Mouse (Mus musculus) heart, embryonic 14.5 days (tissue): Measurements from ENCODE around the gene Trim26. TPM values are rescaled to one million over a fixed set of nuclear protein-coding genes. Genes with fewer than 3 reads are reported as not detected.

ENCODE experiments used
- ATAC-seq: fragments of 200-750 bp; cut with Nextera tagmentation; 2 replicates; pipeline ENCODE4 v1.8.0; 2017; ENCODE audit warnings: low read depth, moderate TSS enrichment; ENCODE audit not compliant: insufficient number of reproducible peaks, insufficient read depth, low FRiP score
- H3K27ac ChIP-seq, 2 experiments: fragments of 200-500 bp in 1 of 2; fragments of 300-500 bp in 1 of 2; sonication (generic) in 1 of 2; replicated peaks in 1 of 2; 2 replicates each; pipeline ENCODE4 v1.5.1; 2012 to 2014; ENCODE audit warnings: low read depth in 2 of 2, low read length in 2 of 2, control low read depth in 1 of 2, mild to moderate bottlenecking in 1 of 2, mixed read lengths in 1 of 2; ENCODE audit not compliant: control insufficient read depth in 1 of 2, insufficient read depth in 1 of 2
- H3K27me3 ChIP-seq: fragments of 300-500 bp; sonication (generic); 2 replicates; pipeline ENCODE4 v1.6.1; 2014; ENCODE audit warnings: mild to moderate bottlenecking, low read length, control low read depth; ENCODE audit not compliant: control insufficient read depth, insufficient read depth
- H3K36me3 ChIP-seq: fragments of 300-500 bp; sonication (generic); 2 replicates; pipeline ENCODE4 v1.6.1; 2014; ENCODE audit warnings: mild to moderate bottlenecking, control low read depth, low read length, mixed read lengths; ENCODE audit not compliant: control insufficient read depth, insufficient read depth
- H3K4me1 ChIP-seq, 2 experiments: fragments of 200-500 bp in 1 of 2; fragments of 300-500 bp in 1 of 2; sonication (generic) in 1 of 2; 2 replicates each; pipeline ENCODE4 v1.6.1; 2012 to 2014; ENCODE audit warnings: low read length in 2 of 2, control low read depth in 1 of 2, mixed read lengths in 1 of 2; ENCODE audit not compliant: control insufficient read depth in 2 of 2, insufficient read depth in 2 of 2
- H3K4me2 ChIP-seq: fragments of 300-500 bp; sonication (generic); 2 replicates; pipeline ENCODE4 v1.6.1; 2014; ENCODE audit warnings: mild to moderate bottlenecking, low read length
- H3K4me3 ChIP-seq, 2 experiments: fragments of 200-500 bp in 1 of 2; fragments of 300-500 bp in 1 of 2; sonication (generic) in 1 of 2; 2 replicates each; pipeline ENCODE4 v1.5.1; 2012 to 2014; ENCODE audit warnings: low read length in 2 of 2, mild to moderate bottlenecking in 2 of 2, control low read depth in 1 of 2, low read depth in 1 of 2, moderate library complexity in 1 of 2; ENCODE audit not compliant: control insufficient read depth in 1 of 2, insufficient read depth in 1 of 2
- H3K9ac ChIP-seq: fragments of 300-500 bp; sonication (generic); 2 replicates; pipeline ENCODE4 v1.6.1; 2014; ENCODE audit warnings: mild to moderate bottlenecking, low read length
- H3K9me3 ChIP-seq: fragments of 300-500 bp; sonication (generic); 2 replicates; pipeline ENCODE4 v1.6.1; 2016; ENCODE audit warnings: low read length, control low read depth; ENCODE audit not compliant: control insufficient read depth
- WGBS: fragments of 180-500 bp; shearing (Covaris S2); extraction: QIAGEN DNeasy Blood & Tissue Kit; methylation state at CpG from one replicate; pipeline ENCODE4 v1.1.7; 2014; 5-methylcytosine and 5-hydroxymethylcytosine counted together
- polyA plus RNA-seq: library from polyadenylated mRNA; unstranded; fragments of >200 nt; fragmentation: Nextera tagmentation; extraction: Ambion mirVana; gene quantifications from 2 replicates; pipeline ENCODE4 v1.2.1, GENCODE M21; 2014

Trim26 gene
- polyA plus RNA-seq, 1 experiment from 2014 or later, result 18.8 TPM

GRCm38 (mm10) chr17:36839001-36839400, 2.1 kb downstream of the Trim26 start:
- Histone ChIP-seq H3K27ac (no peak overlapping the region), H3K9me3 (no peaks in the 10 kb centered on the region), H3K4me1 (peaks cover 6 to 24% of the 10 kb centered on the region in 2 experiments; a peak in 3 of 4 replicates), H3K27me3 (no peaks in the 10 kb centered on the region), H3K4me2 (no peak overlapping the region), H3K4me3 (no peak overlapping the region), H3K36me3 (0 out of 2 replicates have a peak, but pooled peaks cover 3% of the 10 kb centered on the region), H3K9ac (no peak overlapping the region)
- ATAC-seq, result no peak
- WGBS, result 79% methylated on average over 5 of the region's 5 CpGs

GRCm38 (mm10) chr17:36839931-36840330, 3.0 kb downstream of the Trim26 start:
- peaks cover 6 to 32% of the 10 kb centered on the region in 2 experiments; a peak in 3 of 4 replicates for H3K4me1 ChIP-seq
- H3K9me3 ChIP-seq, result no peaks in the 10 kb centered on the region
- no peak overlapping the region for H3K9ac ChIP-seq
- no peak overlapping the region for H3K4me3 ChIP-seq
- no peak overlapping the region for H3K27ac ChIP-seq
- no peaks in the 10 kb centered on the region for H3K27me3 ChIP-seq
- ATAC-seq, result no peak
- 0 out of 2 replicates have a peak, but pooled peaks cover 3% of the 10 kb centered on the region for H3K36me3 ChIP-seq
- 62% methylated on average over 3 of the region's 3 CpGs for WGBS
- no peak overlapping the region for H3K4me2 ChIP-seq

- H3K4me3 ChIP-seq, result no peak overlapping the region
- H3K36me3 ChIP-seq, result 0 out of 2 replicates have a peak, but pooled peaks cover 3% of the 10 kb centered on the region
- H3K4me2 ChIP-seq, result no peak overlapping the region
- no peaks in the 10 kb centered on the region for H3K27me3 ChIP-seq
- no peaks in the 10 kb centered on the region for H3K9me3 ChIP-seq
- no peak for ATAC-seq
- no peak overlapping the region for H3K9ac ChIP-seq
- peaks cover 5 to 32% of the 10 kb centered on the region in 2 experiments; a peak in 3 of 4 replicates for H3K4me1 ChIP-seq
- no peak overlapping the region for H3K27ac ChIP-seq
Observed at GRCm38 (mm10) chr17:36840961-36841445, 4.1 kb downstream of the Trim26 start.

- no peak overlapping the region for H3K27ac ChIP-seq
- 73% methylated on average over 7 of the region's 7 CpGs for WGBS
Observed at GRCm38 (mm10) chr17:36843696-36844095, 6.8 kb downstream of the Trim26 start.

GRCm38 (mm10) chr17:36844286-36844719, 7.4 kb downstream of the Trim26 start:
- ATAC-seq, result no peak
- no peak overlapping the region for H3K27ac ChIP-seq

More at GRCm38 (mm10) chr17:36843696-36844095, 6.8 kb downstream of the Trim26 start:
- Histone ChIP-seq H3K9ac (no peak overlapping the region), H3K4me1 (peaks cover 0 to 21% of the 10 kb centered on the region in 2 experiments; a peak in 2 of 4 replicates), H3K4me3 (no peak overlapping the region), H3K27me3 (no peaks in the 10 kb centered on the region), H3K9me3 (no peaks in the 10 kb centered on the region), H3K36me3 (peaks cover 9% of the 10 kb centered on the region; the same call in 1 of the 2 replicates), H3K4me2 (no peak overlapping the region)
- no peak for ATAC-seq

GRCm38 (mm10) chr17:36844725-36845124, 7.8 kb downstream of the Trim26 start:
- H3K9ac ChIP-seq, result no peak overlapping the region
- no peak overlapping the region for H3K4me3 ChIP-seq
- peaks cover 0 to 17% of the 10 kb centered on the region in 2 experiments; a peak in 2 of 4 replicates for H3K4me1 ChIP-seq
- no peak overlapping the region for H3K27ac ChIP-seq
- H3K36me3 ChIP-seq, result peaks cover 6% of the 10 kb centered on the region; the same call in 1 of the 2 replicates
- no peaks in the 10 kb centered on the region for H3K27me3 ChIP-seq
- no peak overlapping the region for H3K4me2 ChIP-seq
- no peak for ATAC-seq
- WGBS, result 52% methylated on average over 1 of the region's 1 CpGs
- H3K9me3 ChIP-seq, result no peaks in the 10 kb centered on the region

More at GRCm38 (mm10) chr17:36844286-36844719, 7.4 kb downstream of the Trim26 start:
- H3K27me3 ChIP-seq, result no peaks in the 10 kb centered on the region
- peaks cover 0 to 17% of the 10 kb centered on the region in 2 experiments; a peak in 2 of 4 replicates for H3K4me1 ChIP-seq
- H3K9me3 ChIP-seq, result no peaks in the 10 kb centered on the region
- H3K9ac ChIP-seq, result no peak overlapping the region
- no peak overlapping the region for H3K4me3 ChIP-seq
- H3K4me2 ChIP-seq, result no peak overlapping the region
- peaks cover 6% of the 10 kb centered on the region; the same call in 1 of the 2 replicates for H3K36me3 ChIP-seq

GRCm38 (mm10) chr17:36848911-36849310, 12.0 kb downstream of the Trim26 start:
- Histone ChIP-seq H3K36me3 (peaks cover 42% of the 10 kb centered on the region), H3K4me1 (peaks cover 0 to 9% of the 10 kb centered on the region in 2 experiments; a peak in 2 of 4 replicates), H3K9me3 (no peaks in the 10 kb centered on the region), H3K27ac (no peak overlapping the region), H3K4me3 (no peak overlapping the region), H3K4me2 (no peak overlapping the region), H3K9ac (no peak overlapping the region), H3K27me3 (no peaks in the 10 kb centered on the region)
- WGBS, result 72% methylated on average over 5 of the region's 5 CpGs
- ATAC-seq, result no peak

- H3K4me1 ChIP-seq, result no peaks in the 10 kb centered on the region; a peak in 1 of 4 replicates
- H3K9me3 ChIP-seq, result no peaks in the 10 kb centered on the region
- H3K4me3 ChIP-seq, result no peak overlapping the region
- H3K36me3 ChIP-seq, result peaks cover 52% of the 10 kb centered on the region
- ATAC-seq, result no peak
- no peak overlapping the region for H3K4me2 ChIP-seq
- no peaks in the 10 kb centered on the region for H3K27me3 ChIP-seq
- no peak overlapping the region for H3K9ac ChIP-seq
- 88% methylated on average over 2 of the region's 2 CpGs for WGBS
- H3K27ac ChIP-seq, result no peak overlapping the region
Observed at GRCm38 (mm10) chr17:36849992-36850391, 13.1 kb downstream of the Trim26 start.
